Mouse (Mus musculus) urinary bladder, postnatal 4 days (tissue): ENCODE data around the gene Fgr.

ENCODE experiments used
- DNase-seq, 2 experiments: peaks; one replicate each; pipeline ENCODE4 v3.0.0; 2021 to 2022; ENCODE audit warnings: low spot score in 2 of 2

Fgr gene

GRCm38 (mm10) chr4:133050837-133051549 lies 77.1 kb downstream of the Fgr start:
- DNase-seq = no peak

DNA sequence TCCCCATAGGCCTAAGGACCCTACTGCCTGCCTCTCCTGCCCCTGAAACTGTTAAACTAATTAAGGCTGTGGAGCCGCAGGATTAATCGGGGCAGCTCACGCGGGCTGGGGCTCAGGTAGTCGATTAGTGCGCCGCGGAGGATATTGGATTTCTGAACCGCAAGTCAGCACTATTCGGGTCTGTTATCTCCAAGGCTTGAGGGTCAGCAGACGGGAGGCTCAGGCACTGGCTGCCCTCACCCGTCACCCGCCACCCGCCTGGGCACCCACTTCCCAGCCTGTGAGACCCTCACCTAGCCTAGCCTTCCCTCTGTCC lies 77.6 kb downstream of the Fgr start:
- DNase-seq = no peak
